Mouse (Mus musculus) kidney, postnatal 4 days (tissue): ENCODE measurements at regions not wholly inside any gene's neighbourhood (a gene's known extent, or its start where the extent isn't known, plus 50 kb on each side); places are given as distances from the start of the nearest gene placed in this dataset.
A peak's percentile ranks its signal among the peaks of the same experiment; 100 is the strongest.

Experiments used
- DNase-seq, 2 experiments: peaks; one replicate each; pipeline ENCODE4 v3.0.0; 2021; ENCODE audit warnings: mixed read lengths in 2 of 2

GRCm38 (mm10) chr1:39102126-39102905 lies 91.2 kb upstream of the Npas2 start:
- no peak for DNase-seq

- DNase-seq, result no peak
Measured at GRCm38 (mm10) chr1:39102989-39103910, 90.3 kb upstream of the Npas2 start.

- DNase-seq, result peak in 1 of 2 experiments; percentile 23
Measured at GRCm38 (mm10) chr1:39105546-39106371, 87.8 kb upstream of the Npas2 start.

GRCm38 (mm10) chr1:39106372-39106643 lies 87.2 kb upstream of the Npas2 start:
- DNase-seq, result no peak

- no peak for DNase-seq
Measured at GRCm38 (mm10) chr1:39106650-39107049, 86.9 kb upstream of the Npas2 start.

- DNase-seq, result no peak
Measured at GRCm38 (mm10) chr1:39116319-39116718, 77.2 kb upstream of the Npas2 start.

- DNase-seq, result no peak
Measured at GRCm38 (mm10) chr1:39122316-39123015, 71.1 kb upstream of the Npas2 start.

- no peak for DNase-seq
Measured at GRCm38 (mm10) chr1:39123081-39123812, 70.3 kb upstream of the Npas2 start.

- DNase-seq, result no peak
Measured at GRCm38 (mm10) chr1:39123813-39124146, 69.8 kb upstream of the Npas2 start.

GRCm38 (mm10) chr1:39134521-39134920 lies 59.0 kb upstream of the Npas2 start:
- no peak for DNase-seq

- DNase-seq, result no peak
Measured at GRCm38 (mm10) chr1:39143054-39143453, 50.5 kb upstream of the Npas2 start.

GRCm38 (mm10) chr1:39143626-39144025 lies 49.9 kb upstream of the Npas2 start:
- no peak for DNase-seq
